21 mouse cellular contexts compared by ENCODE assay signal in the genomic region with DNA sequence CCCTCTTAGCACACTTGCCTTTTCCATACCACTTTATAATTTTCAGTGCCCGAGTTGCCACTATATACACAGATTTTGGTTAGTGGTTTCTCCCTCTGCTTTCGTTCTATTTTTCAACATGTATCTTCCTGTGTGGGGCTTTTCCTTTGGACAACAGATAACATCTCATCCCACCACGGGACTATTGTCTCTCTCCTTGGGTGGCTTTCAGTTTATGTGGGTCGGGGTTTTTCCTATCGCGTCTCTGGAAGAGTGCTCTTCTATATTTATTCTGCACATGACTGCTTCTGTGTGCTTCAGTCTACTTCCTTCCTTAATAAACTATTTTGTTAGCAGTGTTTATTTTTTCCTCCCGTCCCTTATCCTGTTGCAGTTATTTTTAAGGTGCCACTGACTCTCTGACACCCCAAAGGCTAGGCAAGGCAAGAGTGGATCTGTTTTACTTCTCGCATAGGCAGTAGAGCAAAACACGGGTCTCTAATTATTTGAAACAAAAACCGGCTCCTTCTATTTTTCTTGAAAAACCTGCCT.
A peak's percentile ranks its signal among the peaks of the same experiment; 100 is the strongest.
DNase-seq lines count a peak whose midpoint lies in the region; ATAC-seq and TF ChIP-seq lines count a peak whose summit lies in the region.
"Had no signal": no experiment of that assay in that cellular context is flagged by ENCODE, and none has a peak within 500 bp of the region (broad histone marks: within the 10 kb centered on the region; RNA-seq: fewer than 3 reads in every experiment).

No protein-coding gene starts in this region.

- peaks cover 38% of the 10 kb centered on the region for H3K4me1 ChIP-seq in heart, embryonic 10.5 days
- peaks cover 42% of the 10 kb centered on the region for H3K4me1 ChIP-seq in kidney, embryonic 16.5 days (ENCODE audit: insufficient read depth, low read length)
- H3K4me1 ChIP-seq in bone marrow macrophage, adult 2 months (ENCODE audit: control insufficient read depth, insufficient read depth, low read length) = peaks cover 53% of the 10 kb centered on the region
- H3K4me1 ChIP-seq in heart, embryonic 15.5 days (replicated peaks) = peaks cover 12% of the 10 kb centered on the region

- no peak for TF ChIP-seq CTCF in bone marrow macrophage, adult 2 months (IDR thresholded peaks at IDR 0.05; ENCODE audit: low read depth, low read length)

- H3K4me3 ChIP-seq in heart, embryonic 10.5 days = no peak overlapping the region
- no peak overlapping the region for H3K4me3 ChIP-seq in kidney, embryonic 16.5 days (ENCODE audit: low read length)
- H3K4me3 ChIP-seq in bone marrow macrophage, adult 2 months (ENCODE audit: insufficient read depth, low read length) = peak overlapping the region; percentile 33
- H3K4me3 ChIP-seq in heart, embryonic 15.5 days = no peak overlapping the region
- H3K4me3 ChIP-seq: embryonic facial prominence, embryonic 12.5 days; forebrain, embryonic 15.5 days; intestine, embryonic 15.5 days; limb, embryonic 13.5 days had no signal

- H3K27ac ChIP-seq in heart, embryonic 10.5 days = no peak overlapping the region
- H3K27ac ChIP-seq in kidney, embryonic 16.5 days (ENCODE audit: low read length) = no peak overlapping the region
- peak overlapping the region; percentile 99 for H3K27ac ChIP-seq in bone marrow macrophage, adult 2 months (ENCODE audit: insufficient read depth, low read depth, low read length)
- peak overlapping the region; percentile 33; the same call in 1 of the 2 replicates for H3K27ac ChIP-seq in heart, embryonic 15.5 days
- H3K27ac ChIP-seq: embryonic facial prominence, embryonic 12.5 days; forebrain, embryonic 15.5 days; hindbrain, embryonic 14.5 days; intestine, embryonic 15.5 days; limb, embryonic 13.5 days had no signal

- TF ChIP-seq POLR2A in bone marrow macrophage, adult 2 months (IDR thresholded peaks at IDR 0.05; ENCODE audit: borderline replicate concordance, low read depth, low read length) = no peak

- peak; percentile 47; the same call in 1 of the 2 replicates for ATAC-seq in kidney, embryonic 16.5 days (ENCODE audit: low FRiP score, low TSS enrichment)
- ATAC-seq in heart, embryonic 15.5 days (replicated peaks; ENCODE audit: insufficient number of reproducible peaks, insufficient read depth, low FRiP score, low read depth) = no peak
- ATAC-seq: activated CD4-positive, CD25-positive, alpha-beta regulatory T cell, adult 4 months; forebrain, embryonic 15.5 days; intestine, embryonic 15.5 days; Patski had no signal

- H3K27me3 ChIP-seq in heart, embryonic 10.5 days (ENCODE audit: insufficient read depth, poor library complexity, severe bottlenecking) = no peaks in the 10 kb centered on the region
- H3K27me3 ChIP-seq in kidney, embryonic 16.5 days (ENCODE audit: insufficient read depth, low read length) = no peaks in the 10 kb centered on the region
- no peaks in the 10 kb centered on the region for H3K27me3 ChIP-seq in heart, embryonic 15.5 days
- H3K27me3 ChIP-seq: embryonic facial prominence, embryonic 12.5 days; forebrain, embryonic 15.5 days; intestine, embryonic 15.5 days; limb, embryonic 13.5 days; Patski had no signal

- H3K36me3 ChIP-seq in heart, embryonic 10.5 days = no peaks in the 10 kb centered on the region
- no peaks in the 10 kb centered on the region for H3K36me3 ChIP-seq in kidney, embryonic 16.5 days (ENCODE audit: insufficient read depth, low read length)
- no peaks in the 10 kb centered on the region for H3K36me3 ChIP-seq in heart, embryonic 15.5 days
- H3K36me3 ChIP-seq: embryonic facial prominence, embryonic 12.5 days; forebrain, embryonic 15.5 days; intestine, embryonic 15.5 days; limb, embryonic 13.5 days had no signal

- H3K9me3 ChIP-seq in heart, embryonic 10.5 days = no peaks in the 10 kb centered on the region; the same call in 1 of the 2 replicates
- no peaks in the 10 kb centered on the region for H3K9me3 ChIP-seq in kidney, embryonic 16.5 days (ENCODE audit: low read length)
- no peaks in the 10 kb centered on the region for H3K9me3 ChIP-seq in heart, embryonic 15.5 days (replicated peaks)
- H3K9me3 ChIP-seq: embryonic facial prominence, embryonic 12.5 days; forebrain, embryonic 15.5 days; intestine, embryonic 15.5 days; limb, embryonic 13.5 days had no signal

- peak; percentile 55 for DNase-seq in heart, adult 8-10 months (ENCODE audit: low spot score)
- no peak for DNase-seq in heart, embryonic 10.5 days (ENCODE audit: low spot score)
- DNase-seq in kidney, postnatal 36 days = no peak
- no peak for DNase-seq in cerebellum, adult 11-12 months
- DNase-seq: adrenal gland, postnatal 14 days; B cell, adult 2 months; cerebellum, adult 9-10 months; layer of hippocampus, adult 9-11 months; lung, adult 18-20 months; right cerebral cortex, adult 18-20 months; thymus, postnatal 4 days had no signal

- 42% methylated on average over 10 of the region's 10 CpGs for WGBS in heart, embryonic 10.5 days
- WGBS in kidney, embryonic 16.5 days = 18% methylated on average over 10 of the region's 10 CpGs
- WGBS in heart, embryonic 15.5 days = 34% methylated on average over 10 of the region's 10 CpGs

- no peak overlapping the region for H3K9ac ChIP-seq in kidney, embryonic 16.5 days (replicated peaks; ENCODE audit: low read length)
- H3K9ac ChIP-seq in heart, embryonic 15.5 days = no peak overlapping the region
- H3K9ac ChIP-seq: embryonic facial prominence, embryonic 12.5 days; forebrain, embryonic 15.5 days; hindbrain, embryonic 14.5 days; intestine, embryonic 15.5 days; limb, embryonic 13.5 days had no signal

- peak overlapping the region; percentile 2; the same call in 1 of the 2 replicates for H3K4me2 ChIP-seq in kidney, embryonic 16.5 days (replicated peaks; ENCODE audit: low read depth, low read length)
- H3K4me2 ChIP-seq in heart, embryonic 15.5 days = peak overlapping the region; percentile 21; the same call in 1 of the 2 replicates
- H3K4me2 ChIP-seq: embryonic facial prominence, embryonic 12.5 days; forebrain, embryonic 15.5 days; hindbrain, embryonic 14.5 days; intestine, embryonic 15.5 days; limb, embryonic 13.5 days had no signal

Comparison
In these comparisons a context has a peak if more than half of its experiments do, and no peak if none do; other contexts are left out.
1. H3K27ac ChIP-seq: peak in bone marrow macrophage, adult 2 months (single experiment) and heart, embryonic 15.5 days (single experiment); none in heart, embryonic 10.5 days (single experiment) and kidney, embryonic 16.5 days (single experiment).